ENCODE assay signal across 10 mouse cellular contexts in the genomic region with DNA sequence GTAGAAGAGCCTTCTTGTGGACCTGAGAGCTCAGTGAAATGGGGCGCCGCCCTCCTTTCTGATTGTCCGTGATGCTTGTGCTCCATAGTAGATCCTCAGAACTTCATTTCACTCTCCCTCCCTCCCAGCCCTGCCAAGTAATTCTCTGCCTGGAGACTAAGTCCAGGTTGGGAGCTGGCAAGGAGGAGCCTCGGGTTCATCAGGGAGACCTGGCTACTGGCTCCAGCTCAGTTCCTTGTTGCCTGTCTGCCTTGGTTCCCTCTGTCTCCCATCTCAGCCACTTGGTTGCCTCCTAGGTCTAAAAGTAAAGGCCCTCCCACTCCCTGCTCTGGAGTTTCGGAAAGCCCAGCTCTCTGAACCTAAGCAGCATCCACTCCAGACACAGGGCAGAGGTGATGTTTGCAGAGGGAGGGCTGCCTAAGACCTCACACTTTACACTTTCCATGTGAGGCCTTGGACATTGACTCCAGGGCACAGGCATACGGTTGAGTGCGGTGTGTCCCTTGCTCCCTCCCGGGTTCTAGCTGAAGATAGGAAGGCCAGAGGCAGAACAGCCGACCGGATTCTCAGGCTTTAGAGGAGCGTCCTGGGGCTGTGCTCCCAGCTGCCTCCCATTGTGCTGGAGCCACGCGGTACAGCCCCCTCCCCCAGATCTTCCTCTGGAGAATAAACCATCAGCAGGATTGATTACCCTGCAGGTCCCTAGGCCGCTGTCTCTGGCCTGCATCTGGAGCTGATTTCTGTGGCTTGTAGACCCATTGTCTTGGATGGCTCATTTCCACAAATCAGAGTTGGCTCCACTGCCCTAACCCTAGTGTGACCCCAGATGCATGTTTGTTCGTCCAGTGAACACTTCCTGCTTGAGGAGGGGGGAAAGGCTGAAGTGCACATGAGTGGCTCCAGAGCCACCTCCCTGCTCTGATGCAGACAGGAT.
DNase-seq lines count a peak whose midpoint lies in the region; ATAC-seq and TF ChIP-seq lines count a peak whose summit lies in the region.
"Had no signal": no experiment of that assay in that cellular context is flagged by ENCODE, and none has a peak within 500 bp of the region (broad histone marks: within the 10 kb centered on the region; RNA-seq: fewer than 3 reads in every experiment).

No protein-coding gene starts in this region.

- 0 out of 2 replicates have a peak overlapping the region, but pooled peaks have one; percentile 3 for H3K9ac ChIP-seq in midbrain, embryonic 11.5 days (ENCODE audit: low read length)
- no peak overlapping the region for H3K9ac ChIP-seq in midbrain, postnatal 0 days (replicated peaks; ENCODE audit: low read length, poor library complexity, severe bottlenecking)
- H3K9ac ChIP-seq in hindbrain, embryonic 11.5 days (ENCODE audit: low read depth, low read length), result peak overlapping the region; percentile 31
- H3K9ac ChIP-seq in liver, embryonic 16.5 days (ENCODE audit: low read depth, low read length), result no peak overlapping the region

- 0 out of 2 replicates have a peak, but pooled peaks have one; percentile 1 for ATAC-seq in midbrain, embryonic 11.5 days (ENCODE audit: low FRiP score)
- ATAC-seq in midbrain, postnatal 0 days (ENCODE audit: low FRiP score), result no peak
- peak; percentile 77 for ATAC-seq in hindbrain, embryonic 11.5 days (ENCODE audit: low FRiP score)
- ATAC-seq in liver, embryonic 16.5 days (ENCODE audit: low read depth), result peak; percentile 73
- no peak for ATAC-seq in frontal cortex, adult (ENCODE audit: low TSS enrichment)

- peak; percentile 90 for DNase-seq in midbrain, embryonic 11.5 days (ENCODE audit: low spot score, missing footprints)
- DNase-seq in midbrain, postnatal 0 days (ENCODE audit: low spot score), result no peak
- DNase-seq in hindbrain, embryonic 11.5 days (ENCODE audit: low spot score), result peak; percentile 71
- DNase-seq in cerebellum, postnatal 4 days (ENCODE audit: low spot score in 2 of 2), result no peak
- no peak for DNase-seq in spleen, adult 18-20 months
- DNase-seq in left cerebral cortex, adult 11 months (ENCODE audit: low spot score), result no peak

- no peak overlapping the region for H3K4me2 ChIP-seq in midbrain, embryonic 11.5 days
- no peak overlapping the region for H3K4me2 ChIP-seq in midbrain, postnatal 0 days (ENCODE audit: low read depth, low read length, poor library complexity, severe bottlenecking)
- peak overlapping the region; percentile 22 for H3K4me2 ChIP-seq in hindbrain, embryonic 11.5 days (replicated peaks; ENCODE audit: low read depth, low read length)
- no peak overlapping the region for H3K4me2 ChIP-seq in liver, embryonic 16.5 days (ENCODE audit: low read depth, low read length)

- H3K4me3 ChIP-seq in midbrain, embryonic 11.5 days (ENCODE audit: low read depth, low read length), result no peak overlapping the region
- H3K4me3 ChIP-seq in midbrain, postnatal 0 days (ENCODE audit: low read depth, low read length), result no peak overlapping the region
- H3K4me3 ChIP-seq in hindbrain, embryonic 11.5 days (ENCODE audit: low read depth, low read length), result no peak overlapping the region
- no peak overlapping the region for H3K4me3 ChIP-seq in liver, embryonic 16.5 days (ENCODE audit: low read depth, low read length)
- H3K4me3 ChIP-seq: erythroblast, embryonic 14.5 days had no signal

- TF ChIP-seq CTCF in midbrain, postnatal 0 days (IDR thresholded peaks at IDR 0.05), result no peak

- H3K9me3 ChIP-seq in midbrain, embryonic 11.5 days (ENCODE audit: control insufficient read depth, low read length), result no peaks in the 10 kb centered on the region
- no peaks in the 10 kb centered on the region for H3K9me3 ChIP-seq in midbrain, postnatal 0 days (ENCODE audit: low read length)
- H3K9me3 ChIP-seq in hindbrain, embryonic 11.5 days (ENCODE audit: control insufficient read depth, low read length), result no peaks in the 10 kb centered on the region
- H3K9me3 ChIP-seq in liver, embryonic 16.5 days (replicated peaks; ENCODE audit: control insufficient read depth, low read length), result no peaks in the 10 kb centered on the region
- H3K9me3 ChIP-seq: G1E had no signal

- 27% methylated on average over 15 of the region's 15 CpGs for WGBS in midbrain, embryonic 11.5 days
- WGBS in midbrain, postnatal 0 days, result 42% methylated on average over 15 of the region's 15 CpGs
- 21% methylated on average over 15 of the region's 15 CpGs for WGBS in hindbrain, embryonic 11.5 days
- WGBS in liver, embryonic 16.5 days (ENCODE audit: insufficient replicate concordance), result 64% methylated on average over 15 of the region's 15 CpGs

- H3K36me3 ChIP-seq in midbrain, embryonic 11.5 days (ENCODE audit: control insufficient read depth, insufficient read depth, low read length), result no peaks in the 10 kb centered on the region
- no peaks in the 10 kb centered on the region for H3K36me3 ChIP-seq in midbrain, postnatal 0 days (ENCODE audit: insufficient read depth, low read length)
- H3K36me3 ChIP-seq in hindbrain, embryonic 11.5 days (ENCODE audit: control insufficient read depth, insufficient read depth, low read length), result no peaks in the 10 kb centered on the region
- H3K36me3 ChIP-seq in liver, embryonic 16.5 days (ENCODE audit: control insufficient read depth, insufficient read depth), result no peaks in the 10 kb centered on the region

- no peaks in the 10 kb centered on the region; the same call in 1 of the 2 replicates for H3K27me3 ChIP-seq in midbrain, embryonic 11.5 days (ENCODE audit: control insufficient read depth, insufficient read depth, low read length)
- no peaks in the 10 kb centered on the region for H3K27me3 ChIP-seq in midbrain, postnatal 0 days (ENCODE audit: insufficient read depth, low read length)
- no peaks in the 10 kb centered on the region for H3K27me3 ChIP-seq in hindbrain, embryonic 11.5 days (ENCODE audit: control insufficient read depth, insufficient read depth, low read length)
- H3K27me3 ChIP-seq in liver, embryonic 16.5 days (ENCODE audit: control insufficient read depth, insufficient read depth, low read depth, low read length), result no peaks in the 10 kb centered on the region

- peaks cover 80% of the 10 kb centered on the region for H3K4me1 ChIP-seq in midbrain, embryonic 11.5 days (ENCODE audit: control insufficient read depth, insufficient read depth, low read length)
- H3K4me1 ChIP-seq in midbrain, postnatal 0 days (ENCODE audit: insufficient read depth, low read length), result peaks cover 22% of the 10 kb centered on the region
- peaks cover 58% of the 10 kb centered on the region for H3K4me1 ChIP-seq in hindbrain, embryonic 11.5 days (replicated peaks; ENCODE audit: control insufficient read depth, insufficient read depth, low read length)
- peaks cover 43% of the 10 kb centered on the region for H3K4me1 ChIP-seq in liver, embryonic 16.5 days (ENCODE audit: control insufficient read depth, low read depth, low read length)

- peak overlapping the region; percentile 42 for H3K27ac ChIP-seq in midbrain, embryonic 11.5 days (ENCODE audit: low read depth, low read length)
- no peak overlapping the region for H3K27ac ChIP-seq in midbrain, postnatal 0 days (ENCODE audit: low read depth, low read length)
- peak overlapping the region; percentile 88 for H3K27ac ChIP-seq in hindbrain, embryonic 11.5 days (ENCODE audit: low read depth, low read length)
- H3K27ac ChIP-seq in liver, embryonic 16.5 days (ENCODE audit: low read length), result peak overlapping the region; percentile 64

Comparison
In these comparisons a context has a peak if more than half of its experiments do, and no peak if none do; other contexts are left out.
1. ATAC-seq: peak in midbrain, embryonic 11.5 days (single experiment), hindbrain, embryonic 11.5 days (single experiment) and liver, embryonic 16.5 days (single experiment); none in midbrain, postnatal 0 days (single experiment) and frontal cortex, adult (single experiment).
2. DNase-seq: peak in midbrain, embryonic 11.5 days (single experiment) and hindbrain, embryonic 11.5 days (single experiment); none in midbrain, postnatal 0 days (single experiment), cerebellum, postnatal 4 days (0 of 2), spleen, adult 18-20 months (0 of 2) and left cerebral cortex, adult 11 months (single experiment).
3. H3K9ac ChIP-seq: peak in midbrain, embryonic 11.5 days (single experiment) and hindbrain, embryonic 11.5 days (single experiment); none in midbrain, postnatal 0 days (single experiment) and liver, embryonic 16.5 days (single experiment).